Mouse (Mus musculus) myocyte (in vitro differentiated cells): Measurements from ENCODE around the gene Smtn. TPM values are rescaled to one million over a fixed set of nuclear protein-coding genes. Genes with fewer than 3 reads are reported as not detected.

Source experiments
- H3K27me3 ChIP-seq: one replicate; pipeline ENCODE4 v1.6.1; 2011; ENCODE audit not compliant: control insufficient read depth, insufficient read depth, insufficient read length
- H3K36me3 ChIP-seq: one replicate; pipeline ENCODE4 v1.6.1; 2011; ENCODE audit not compliant: control insufficient read depth, insufficient read depth
- H3K4me2 ChIP-seq: one replicate; pipeline ENCODE4 v1.6.1; 2011; ENCODE audit warnings: low read depth, control low read depth
- H3K4me3 ChIP-seq: one replicate; pipeline ENCODE4 v1.5.1; 2011; ENCODE audit warnings: mild to moderate bottlenecking, control low read depth, moderate library complexity
- H3K79me2 ChIP-seq: one replicate; pipeline ENCODE4 v1.6.1; 2011; ENCODE audit not compliant: control insufficient read depth, insufficient read depth
- H3ac ChIP-seq: one replicate; pipeline ENCODE4 v1.6.1; 2011; ENCODE audit not compliant: control insufficient read depth, insufficient read length
- CEBPB ChIP-seq: IDR thresholded peaks from 2 replicates; pipeline ENCODE4 v1.6.1; 2011; ENCODE audit warnings: mild to moderate bottlenecking, moderate library complexity; ENCODE audit not compliant: poor library complexity, insufficient read depth, severe bottlenecking
- E2F4 ChIP-seq: IDR thresholded peaks from one replicate; pipeline ENCODE4 v1.6.1; 2011; ENCODE audit warnings: mild to moderate bottlenecking, control low read depth, moderate library complexity; ENCODE audit not compliant: insufficient read depth
- MAX ChIP-seq: IDR thresholded peaks from one replicate; pipeline ENCODE4 v1.6.1; 2011; ENCODE audit warnings: low read depth, mild to moderate bottlenecking, control low read depth
- MYOD1 ChIP-seq, 3 experiments: IDR thresholded peaks; one replicate each; pipeline ENCODE4 v1.6.1; 2011; ENCODE audit warnings: control low read depth in 2 of 3, low read depth in 2 of 3, mild to moderate bottlenecking in 2 of 3, moderate library complexity in 1 of 3; ENCODE audit not compliant: insufficient read length in 2 of 3, control insufficient read depth in 1 of 3
- MYOG ChIP-seq, 3 experiments: IDR thresholded peaks; one replicate each; pipeline ENCODE4 v1.6.1; 2011; ENCODE audit warnings: control low read depth in 2 of 3, low read depth in 2 of 3, mild to moderate bottlenecking in 2 of 3; ENCODE audit not compliant: insufficient read length in 2 of 3, control insufficient read depth in 1 of 3, insufficient read depth in 1 of 3
- POLR2A ChIP-seq: IDR thresholded peaks from one replicate; pipeline ENCODE4 v1.6.1; 2011; ENCODE audit warnings: low read depth, mild to moderate bottlenecking, control low read depth, moderate library complexity; ENCODE audit not compliant: insufficient read length
- POLR2AphosphoS2 ChIP-seq: IDR thresholded peaks from one replicate; pipeline ENCODE4 v1.6.1; 2011; ENCODE audit warnings: low read depth, control low read depth; ENCODE audit not compliant: insufficient read length
- REST ChIP-seq: IDR thresholded peaks from one replicate; pipeline ENCODE4 v1.6.1; 2011; ENCODE audit warnings: mild to moderate bottlenecking, control low read depth, moderate library complexity; ENCODE audit not compliant: insufficient read depth, insufficient read length
- SRF ChIP-seq: IDR thresholded peaks from one replicate; pipeline ENCODE4 v1.6.1; 2011; ENCODE audit warnings: low read depth; ENCODE audit not compliant: control insufficient read depth, insufficient read length
- TCF12 ChIP-seq: IDR thresholded peaks from one replicate; pipeline ENCODE4 v1.6.1; 2011; ENCODE audit warnings: mild to moderate bottlenecking, control low read depth; ENCODE audit not compliant: poor library complexity, insufficient read depth, severe bottlenecking
- TCF3 ChIP-seq: IDR thresholded peaks from one replicate; pipeline ENCODE4 v1.6.1; 2011; ENCODE audit warnings: low read depth, control low read depth; ENCODE audit not compliant: insufficient read length
- USF1 ChIP-seq: IDR thresholded peaks from one replicate; pipeline ENCODE4 v1.6.1; 2011; ENCODE audit warnings: low read depth, mild to moderate bottlenecking, control low read depth, moderate library complexity
- polyA plus RNA-seq: library from polyadenylated mRNA; unstranded; fragments of >200 nt; fragmentation: generic; extraction: Trizol; gene quantifications from one replicate; pipeline ENCODE4 v1.2.1, GENCODE M21; 2012; ENCODE audit warnings: missing spikeins

Gene Smtn
- polyA plus RNA-seq, 1 experiment = 141 TPM

DNA sequence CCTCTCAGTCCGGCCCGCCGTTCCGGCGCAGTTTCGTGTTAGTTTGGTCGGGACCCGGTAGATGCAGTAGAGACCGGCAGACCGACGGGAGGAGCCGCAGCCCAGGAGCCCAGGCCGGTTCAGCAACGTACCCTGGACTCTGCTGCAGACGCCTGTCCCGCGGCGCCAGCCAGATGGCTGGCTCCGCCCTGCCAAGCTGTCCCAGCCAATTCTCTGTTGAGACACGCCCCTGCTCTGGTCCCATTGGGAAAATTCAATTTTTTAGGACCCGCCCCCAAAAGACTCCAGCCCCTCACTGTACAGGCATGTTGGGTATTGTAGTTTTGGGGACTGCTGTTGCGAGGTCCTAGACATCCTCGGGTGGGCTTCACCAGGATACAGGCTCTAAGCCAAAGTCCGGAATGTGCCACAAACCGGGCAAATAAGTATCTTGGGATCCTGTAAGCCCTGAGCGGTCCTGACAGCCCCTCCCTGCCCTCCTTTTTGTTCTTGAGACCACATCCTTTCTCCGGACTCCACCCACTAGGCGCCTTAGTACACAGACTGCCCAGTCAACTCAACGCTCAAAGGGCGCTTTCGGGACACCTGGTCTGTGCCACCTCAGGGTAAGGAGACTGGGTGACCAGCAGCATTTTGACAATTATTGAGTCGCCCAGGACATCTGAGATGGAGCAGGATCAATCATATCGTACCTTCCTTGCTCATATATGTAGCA lies 1.1 kb downstream of the Smtn start:
- Histone ChIP-seq H3K27me3 (no peaks in the 10 kb centered on the region), H3K79me2 (peaks cover 29% of the 10 kb centered on the region), H3K4me2 (peak overlapping the region; percentile 95), H3K36me3 (no peaks in the 10 kb centered on the region), H3ac (peak overlapping the region; percentile 25), H3K4me3 (peak overlapping the region; percentile 80)
- TF ChIP-seq TCF3 = no peak
- TF ChIP-seq POLR2AphosphoS2 = peak; percentile 96
- no peak for TF ChIP-seq MAX
- peak; percentile 98 for TF ChIP-seq POLR2A
- no peak for TF ChIP-seq CEBPB
- peak in 1 of 3 experiments; percentile 30 for TF ChIP-seq MYOG (IDR thresholded peaks at IDR 0.05; ENCODE audit: control insufficient read depth in 1 of 3, insufficient read depth in 1 of 3, insufficient read length in 2 of 3, low read depth in 2 of 3)
- TF ChIP-seq USF1 = no peak
- no peak for TF ChIP-seq MYOD1 (IDR thresholded peaks at IDR 0.05; ENCODE audit: control insufficient read depth in 1 of 3, insufficient read length in 2 of 3, low read depth in 2 of 3)
- TF ChIP-seq TCF12 = no peak
- peak; percentile 11 for TF ChIP-seq SRF
- TF ChIP-seq REST = peak; percentile 11
- peak; percentile 8 for TF ChIP-seq E2F4

DNA sequence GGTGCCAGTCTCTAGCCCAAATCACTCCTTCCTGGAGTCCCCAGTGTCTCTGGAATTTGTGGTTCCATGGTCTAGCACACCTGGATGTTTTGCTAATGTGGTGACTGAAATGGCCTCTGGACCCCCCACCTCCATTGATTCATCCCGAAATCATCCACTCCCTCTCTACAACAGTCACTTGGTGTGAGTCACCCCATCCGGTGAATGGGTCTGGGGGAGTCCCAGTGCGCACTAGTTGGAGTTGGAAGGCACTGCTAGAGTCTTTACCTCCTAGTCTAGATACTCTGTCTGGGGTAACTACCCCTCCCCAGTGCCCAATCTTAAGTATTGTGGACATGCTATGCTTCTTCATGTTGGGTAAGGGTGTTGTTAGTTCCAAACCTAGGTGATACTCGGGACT lies 2.1 kb downstream of the Smtn start:
- Histone ChIP-seq H3K27me3 (no peaks in the 10 kb centered on the region), H3K36me3 (no peaks in the 10 kb centered on the region), H3K4me2 (peak overlapping the region; percentile 95), H3K79me2 (peaks cover 32% of the 10 kb centered on the region), H3K4me3 (peak overlapping the region; percentile 80), H3ac (peak overlapping the region; percentile 25)
- TF ChIP-seq USF1 (no peak), POLR2A (peak; percentile 18)

DNA sequence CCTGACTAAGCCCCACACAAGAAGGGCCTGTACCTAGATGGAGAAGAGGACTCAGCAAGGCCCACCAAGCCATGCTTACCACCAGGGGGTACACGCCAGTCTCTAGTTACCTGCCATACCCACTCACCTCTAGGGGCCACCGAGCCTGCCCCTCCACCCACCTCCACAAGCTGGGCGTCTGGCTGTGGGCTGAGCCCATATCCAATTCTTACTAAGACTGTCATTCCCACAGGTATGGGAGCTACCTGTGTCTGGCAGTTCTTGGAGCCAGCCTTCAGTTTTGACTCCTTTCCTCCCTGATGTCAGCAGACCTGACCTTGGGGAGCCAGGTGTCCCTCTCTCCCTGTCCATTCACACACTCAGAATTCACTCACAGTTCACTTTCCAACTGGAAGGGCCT lies 2.7 kb downstream of the Smtn start:
- Histone ChIP-seq H3K4me2 (peak overlapping the region; percentile 95), H3K36me3 (peaks cover under 1% of the 10 kb centered on the region), H3ac (no peak overlapping the region), H3K79me2 (peaks cover 32% of the 10 kb centered on the region), H3K4me3 (peak overlapping the region; percentile 80), H3K27me3 (no peaks in the 10 kb centered on the region)
- TF ChIP-seq REST = no peak
- TF ChIP-seq MYOG (IDR thresholded peaks at IDR 0.05; ENCODE audit: control insufficient read depth in 1 of 3, insufficient read depth in 1 of 3, insufficient read length in 2 of 3, low read depth in 2 of 3) = no peak
- no peak for TF ChIP-seq POLR2A
- no peak for TF ChIP-seq TCF12
- TF ChIP-seq E2F4 = no peak
- no peak for TF ChIP-seq USF1
- no peak for TF ChIP-seq MAX
- no peak for TF ChIP-seq TCF3

DNA sequence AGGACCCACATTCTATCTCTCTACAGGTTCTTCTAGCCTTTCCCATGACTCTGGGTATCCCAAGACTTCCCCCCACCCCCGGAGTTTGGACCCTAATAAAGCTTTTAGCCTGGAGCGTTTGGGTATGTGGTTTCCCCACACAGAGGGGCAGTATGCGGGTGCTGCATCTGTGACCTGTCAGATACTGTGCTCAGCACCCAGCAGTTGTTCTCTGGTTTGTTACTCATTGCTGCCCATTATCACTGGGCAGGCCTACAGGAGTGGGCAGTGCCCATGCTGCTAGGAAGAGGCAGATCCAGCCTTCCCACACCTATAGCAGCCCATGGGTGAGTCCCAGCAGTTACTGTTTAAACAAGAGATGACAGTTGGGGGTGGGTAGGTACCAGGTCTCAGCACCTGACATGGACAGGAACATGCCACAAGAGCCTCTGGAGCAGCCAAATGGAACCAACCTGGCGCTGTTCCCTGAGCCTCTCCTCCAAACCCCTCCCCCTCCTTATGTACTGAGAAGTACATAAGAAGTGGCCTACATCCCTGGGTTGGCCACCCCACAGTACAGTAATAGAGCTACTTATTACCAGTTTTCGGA lies 3.6 kb downstream of the Smtn start:
- Histone ChIP-seq H3K79me2 (peaks cover 32% of the 10 kb centered on the region), H3K36me3 (peaks cover 10% of the 10 kb centered on the region), H3K4me3 (peak overlapping the region; percentile 80), H3ac (no peak overlapping the region), H3K27me3 (no peaks in the 10 kb centered on the region), H3K4me2 (peak overlapping the region; percentile 95)
- TF ChIP-seq POLR2A (peak; percentile 13), E2F4 (no peak), POLR2AphosphoS2 (peak; percentile 5), CEBPB (no peak), REST (no peak), MYOG (IDR thresholded peaks at IDR 0.05; ENCODE audit: control insufficient read depth in 1 of 3, insufficient read depth in 1 of 3, insufficient read length in 2 of 3, low read depth in 2 of 3) (peak in 1 of 3 experiments; percentile 74), TCF12 (no peak), MAX (no peak), USF1 (no peak), TCF3 (no peak), MYOD1 (IDR thresholded peaks at IDR 0.05; ENCODE audit: control insufficient read depth in 1 of 3, insufficient read length in 2 of 3, low read depth in 2 of 3) (peak in 2 of 3 experiments; percentile 40 to 68), SRF (no peak)

DNA sequence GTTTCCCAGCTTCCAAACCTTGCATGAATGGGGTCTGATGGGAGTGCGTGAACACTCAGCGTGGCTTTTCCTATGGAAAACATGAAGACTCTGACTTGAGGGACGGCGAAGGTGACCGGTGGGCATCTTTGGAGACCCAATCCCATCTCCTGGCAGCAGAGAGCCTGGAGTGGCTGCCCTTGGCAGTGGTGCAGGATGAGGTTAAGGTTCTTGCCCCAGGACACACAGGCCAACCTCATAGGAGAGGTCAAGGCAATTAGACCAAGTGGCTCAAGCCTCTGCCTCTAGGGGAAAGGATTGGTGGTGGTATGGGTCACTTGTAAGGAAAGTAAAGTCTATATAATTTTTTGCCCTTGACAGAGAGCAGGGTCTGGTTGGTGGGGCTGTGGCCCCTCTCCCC lies 4.3 kb downstream of the Smtn start:
- H3K79me2 ChIP-seq = peaks cover 32% of the 10 kb centered on the region

More for the DNA sequence above, 4.3 kb downstream of the Smtn start:
- H3K36me3 ChIP-seq = peaks cover 14% of the 10 kb centered on the region
- peak overlapping the region; percentile 95 for H3K4me2 ChIP-seq
- peak overlapping the region; percentile 5 for H3ac ChIP-seq
- TF ChIP-seq CEBPB (no peak), TCF3 (no peak), MAX (no peak), POLR2AphosphoS2 (no peak), MYOD1 (IDR thresholded peaks at IDR 0.05; ENCODE audit: control insufficient read depth in 1 of 3, insufficient read length in 2 of 3, low read depth in 2 of 3) (no peak), USF1 (no peak), MYOG (IDR thresholded peaks at IDR 0.05; ENCODE audit: control insufficient read depth in 1 of 3, insufficient read depth in 1 of 3, insufficient read length in 2 of 3, low read depth in 2 of 3) (no peak), POLR2A (no peak), SRF (no peak)
- H3K4me3 ChIP-seq = peak overlapping the region; percentile 80
- H3K27me3 ChIP-seq = no peaks in the 10 kb centered on the region
